Mouse (Mus musculus): ENCODE measurements around the gene Slc37a2. TPM values are rescaled to one million over a fixed set of nuclear protein-coding genes. Genes with fewer than 3 reads are reported as not detected.

The Slc37a2 gene
- polyA plus RNA-seq, 1 experiment from 2014 or later: 1.4 TPM

DNA sequence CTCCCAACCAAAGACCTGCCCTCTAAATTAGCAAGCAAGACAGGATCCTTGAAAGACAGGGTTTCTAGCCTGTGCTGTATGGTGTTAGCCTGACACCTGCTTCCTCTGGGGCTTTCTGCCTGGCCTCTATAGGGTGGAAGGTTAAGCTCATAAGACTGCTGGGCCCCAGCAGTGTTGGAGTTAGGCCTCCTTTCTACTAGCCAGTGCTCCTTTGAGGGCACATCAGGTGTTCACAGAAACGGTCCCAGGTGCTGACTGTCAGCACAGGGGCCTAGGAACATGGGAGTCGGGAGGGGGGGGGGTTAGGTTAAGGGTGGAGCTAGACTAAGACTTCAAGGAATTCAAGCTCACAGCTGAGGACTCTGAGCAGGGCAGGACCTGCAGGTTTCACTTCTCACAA, 10.1 kb downstream of the Slc37a2 start:
- TF ChIP-seq CTCF (IDR thresholded peaks at IDR 0.05) (no peak), EP300 (IDR thresholded peaks at IDR 0.05) (no peak)
- no peak for DNase-seq (ENCODE audit: low spot score)
- 0 out of 2 replicates have a peak, but pooled peaks have one; percentile 6 for ATAC-seq
- Histone ChIP-seq H3K27me3 (replicated peaks; ENCODE audit: insufficient read depth, low read length) (no peaks in the 10 kb centered on the region), H3K4me3 (ENCODE audit: low read depth, low read length) (no peak overlapping the region), H3K36me3 (ENCODE audit: insufficient read depth, low read length) (no peaks in the 10 kb centered on the region), H3K27ac (ENCODE audit: low read length) (no peak overlapping the region), H3K4me2 (replicated peaks; ENCODE audit: low read depth, low read length) (no peak overlapping the region), H3K9ac (replicated peaks; ENCODE audit: low read depth) (no peak overlapping the region), H3K4me1 (ENCODE audit: insufficient read depth, low read depth, low read length) (no peaks in the 10 kb centered on the region), H3K9me3 (ENCODE audit: low read length) (no peaks in the 10 kb centered on the region)
- WGBS: 52% methylated on average over 2 of the region's 2 CpGs

- no peak overlapping the region for H3K4me2 ChIP-seq (replicated peaks; ENCODE audit: low read depth, low read length)
- H3K9me3 ChIP-seq (ENCODE audit: low read length): no peaks in the 10 kb centered on the region
- no peak overlapping the region for H3K9ac ChIP-seq (replicated peaks; ENCODE audit: low read depth)
- 38% methylated on average over 1 of the region's 1 CpGs for WGBS
- H3K27ac ChIP-seq (ENCODE audit: low read length): no peak overlapping the region
- H3K36me3 ChIP-seq (ENCODE audit: insufficient read depth, low read length): no peaks in the 10 kb centered on the region
- ATAC-seq: no peak
- H3K27me3 ChIP-seq (replicated peaks; ENCODE audit: insufficient read depth, low read length): no peaks in the 10 kb centered on the region
- TF ChIP-seq CTCF (IDR thresholded peaks at IDR 0.05) (no peak), EP300 (IDR thresholded peaks at IDR 0.05) (no peak)
- H3K4me3 ChIP-seq (ENCODE audit: low read depth, low read length): no peak overlapping the region
- no peaks in the 10 kb centered on the region for H3K4me1 ChIP-seq (ENCODE audit: insufficient read depth, low read depth, low read length)
- DNase-seq (ENCODE audit: low spot score): no peak
These were observed 10.9 kb downstream of the Slc37a2 start for GRCm38 (mm10) chr9:37244600-37244999.

DNA sequence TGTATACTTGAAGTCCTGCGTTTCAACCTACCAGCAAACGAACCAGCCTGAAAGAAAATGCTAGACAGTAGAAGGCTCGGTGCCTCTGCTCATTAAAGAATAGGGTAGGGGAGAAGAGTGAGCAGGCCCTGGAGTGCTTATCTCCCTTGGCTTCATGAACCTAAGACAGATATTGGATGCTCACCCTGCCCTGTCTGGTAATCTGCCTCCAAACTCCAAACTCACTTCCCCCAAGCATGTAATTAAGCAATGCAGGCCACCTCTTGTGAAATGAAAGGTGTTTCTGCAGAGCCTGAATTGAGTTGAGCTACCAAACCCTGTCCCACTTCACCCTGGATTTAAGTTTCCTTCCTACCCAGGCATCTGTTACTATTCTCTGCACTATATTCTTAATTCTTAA, 12.8 kb downstream of the Slc37a2 start:
- Histone ChIP-seq H3K9me3 (ENCODE audit: low read length) (no peaks in the 10 kb centered on the region), H3K27ac (ENCODE audit: low read length) (no peak overlapping the region), H3K4me3 (ENCODE audit: low read depth, low read length) (no peak overlapping the region), H3K9ac (replicated peaks; ENCODE audit: low read depth) (no peak overlapping the region), H3K4me1 (ENCODE audit: insufficient read depth, low read depth, low read length) (no peaks in the 10 kb centered on the region), H3K27me3 (replicated peaks; ENCODE audit: insufficient read depth, low read length) (no peaks in the 10 kb centered on the region), H3K36me3 (ENCODE audit: insufficient read depth, low read length) (no peaks in the 10 kb centered on the region), H3K4me2 (replicated peaks; ENCODE audit: low read depth, low read length) (no peak overlapping the region)
- no peak for DNase-seq (ENCODE audit: low spot score)
- no peak for ATAC-seq
- TF ChIP-seq CTCF (IDR thresholded peaks at IDR 0.05) (no peak), EP300 (IDR thresholded peaks at IDR 0.05) (no peak)
- 77% methylated on average over 3 of the region's 3 CpGs for WGBS

DNA sequence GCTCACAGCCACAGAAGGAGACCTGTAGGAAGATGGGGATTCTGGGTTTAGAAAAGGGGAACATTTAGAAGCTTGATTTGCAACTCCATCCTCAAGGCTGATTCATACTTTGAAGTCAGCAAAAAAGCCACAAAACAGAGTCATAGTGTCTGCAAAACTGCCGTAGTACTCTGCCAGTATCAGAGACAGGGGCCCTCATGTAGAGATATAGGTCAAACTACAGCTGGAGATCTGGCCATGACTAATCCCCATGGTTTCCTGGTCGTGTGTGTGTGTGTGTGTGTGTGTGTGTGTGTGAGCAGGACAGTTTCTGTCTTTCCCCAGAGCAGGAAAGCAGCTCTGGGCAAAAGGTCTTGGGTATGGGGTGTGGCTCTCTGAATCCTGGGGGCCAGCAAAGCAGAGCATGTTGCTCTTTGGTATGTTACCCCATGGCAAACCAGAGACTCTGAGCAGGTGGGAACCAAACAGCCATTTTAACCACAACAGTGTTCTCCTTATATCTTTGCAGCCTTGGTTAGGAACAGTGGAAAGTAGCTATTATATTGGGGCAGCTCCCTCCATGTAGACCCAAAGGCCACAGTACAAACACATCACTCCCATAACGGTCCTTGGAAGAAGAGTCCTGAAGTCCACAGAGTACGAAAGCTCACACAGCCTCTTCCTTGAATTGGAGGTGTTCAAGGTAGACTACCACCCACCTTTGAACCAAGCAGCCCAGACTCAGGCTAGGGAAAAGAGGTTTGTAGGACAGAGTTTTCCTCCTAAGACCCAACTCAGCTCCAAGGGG, 19.4 kb downstream of the Slc37a2 start:
- DNase-seq (ENCODE audit: low spot score): peak; percentile 27
- WGBS: 66% methylated on average over 4 of the region's 4 CpGs

DNA sequence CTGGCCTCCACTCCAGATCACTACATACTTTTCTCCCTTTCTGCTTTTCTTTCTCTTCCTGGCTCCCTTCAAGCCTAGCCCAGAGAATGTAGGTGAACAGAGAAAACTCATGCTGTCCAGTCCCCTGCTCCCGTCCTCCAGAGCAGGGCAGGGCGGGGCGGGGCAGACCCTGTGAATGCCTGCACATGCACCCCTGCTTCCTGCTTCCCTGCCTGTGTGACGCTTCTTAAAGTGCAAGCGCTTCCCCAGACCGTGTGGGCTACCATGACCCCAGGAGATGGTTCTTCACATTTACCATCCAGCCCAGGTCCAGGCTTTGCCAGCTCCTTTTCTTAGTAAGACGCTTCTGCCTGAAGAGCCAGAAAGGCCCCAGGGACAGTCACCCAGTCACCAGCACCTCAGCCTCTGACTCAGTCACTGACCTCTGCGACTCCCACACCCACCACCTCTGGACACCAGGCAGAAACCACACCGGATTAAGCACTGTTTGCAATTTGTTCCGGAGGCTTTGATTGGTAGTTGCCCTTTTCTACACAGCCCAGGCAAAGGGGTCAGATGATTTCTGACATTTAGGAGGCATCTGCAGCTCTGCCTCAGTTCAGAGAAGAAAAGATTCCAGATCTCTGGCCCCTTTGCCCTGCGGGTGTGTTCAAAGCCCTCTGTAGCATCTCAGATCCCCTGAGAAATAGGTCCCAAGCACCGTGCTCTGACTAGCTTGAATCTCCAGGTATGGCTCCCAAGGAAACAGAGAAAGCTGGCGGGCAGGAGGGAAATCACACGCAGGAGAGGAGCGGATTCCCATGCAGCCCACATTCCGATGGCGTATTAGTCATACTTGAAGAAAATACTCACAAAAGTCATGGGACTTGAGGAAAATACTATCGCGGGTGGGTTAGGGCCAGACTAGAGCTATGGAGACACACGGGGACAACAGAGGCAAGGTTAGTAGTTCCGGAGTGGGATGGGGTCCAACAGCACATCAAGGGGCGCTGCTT, 23.0 kb downstream of the Slc37a2 start:
- Histone ChIP-seq H3K27ac (ENCODE audit: low read length) (no peak overlapping the region), H3K9me3 (ENCODE audit: low read length) (no peaks in the 10 kb centered on the region), H3K36me3 (ENCODE audit: insufficient read depth, low read length) (no peaks in the 10 kb centered on the region), H3K27me3 (replicated peaks; ENCODE audit: insufficient read depth, low read length) (no peaks in the 10 kb centered on the region), H3K4me2 (replicated peaks; ENCODE audit: low read depth, low read length) (no peak overlapping the region), H3K9ac (replicated peaks; ENCODE audit: low read depth) (no peak overlapping the region), H3K4me1 (ENCODE audit: insufficient read depth, low read depth, low read length) (no peaks in the 10 kb centered on the region), H3K4me3 (ENCODE audit: low read depth, low read length) (no peak overlapping the region)
- TF ChIP-seq CTCF (IDR thresholded peaks at IDR 0.05): no peak
- no peak for DNase-seq (ENCODE audit: low spot score)
- no peak for ATAC-seq
- WGBS: 62% methylated on average over 22 of the region's 22 CpGs

More for the DNA sequence above, 19.4 kb downstream of the Slc37a2 start:
- H3K4me3 ChIP-seq (ENCODE audit: low read depth, low read length): no peak overlapping the region
- no peak overlapping the region for H3K9ac ChIP-seq (replicated peaks; ENCODE audit: low read depth)
- no peaks in the 10 kb centered on the region for H3K27me3 ChIP-seq (replicated peaks; ENCODE audit: insufficient read depth, low read length)
- ATAC-seq: peak; percentile 68
- TF ChIP-seq EP300 (IDR thresholded peaks at IDR 0.05) (no peak), CTCF (IDR thresholded peaks at IDR 0.05) (no peak)
- no peak overlapping the region for H3K4me2 ChIP-seq (replicated peaks; ENCODE audit: low read depth, low read length)
- H3K4me1 ChIP-seq (ENCODE audit: insufficient read depth, low read depth, low read length): no peaks in the 10 kb centered on the region
- H3K36me3 ChIP-seq (ENCODE audit: insufficient read depth, low read length): no peaks in the 10 kb centered on the region
- no peak overlapping the region for H3K27ac ChIP-seq (ENCODE audit: low read length)
- no peaks in the 10 kb centered on the region for H3K9me3 ChIP-seq (ENCODE audit: low read length)

GRCm38 (mm10) chr9:37230486-37231195, 24.9 kb downstream of the Slc37a2 start:
- H3K4me3 ChIP-seq (ENCODE audit: low read depth, low read length): no peak overlapping the region
- no peak for ATAC-seq
- TF ChIP-seq CTCF (IDR thresholded peaks at IDR 0.05): no peak
- no peak for TF ChIP-seq EP300 (IDR thresholded peaks at IDR 0.05)
- 84% methylated on average over 9 of the region's 9 CpGs for WGBS
- H3K27ac ChIP-seq (ENCODE audit: low read length): no peak overlapping the region
- no peak overlapping the region for H3K9ac ChIP-seq (replicated peaks; ENCODE audit: low read depth)
- H3K9me3 ChIP-seq (ENCODE audit: low read length): no peaks in the 10 kb centered on the region
- H3K4me2 ChIP-seq (replicated peaks; ENCODE audit: low read depth, low read length): no peak overlapping the region
- no peaks in the 10 kb centered on the region for H3K27me3 ChIP-seq (replicated peaks; ENCODE audit: insufficient read depth, low read length)
- no peaks in the 10 kb centered on the region for H3K36me3 ChIP-seq (ENCODE audit: insufficient read depth, low read length)
- DNase-seq (ENCODE audit: low spot score): peak; percentile 27
- no peaks in the 10 kb centered on the region for H3K4me1 ChIP-seq (ENCODE audit: insufficient read depth, low read depth, low read length)

Measured in lung, postnatal 0 days (tissue).